Mouse (Mus musculus) megakaryocyte, embryonic 14.5 days (primary cell): ENCODE data around the gene Slc7a8.

Experiments used
- FLI1 ChIP-seq: IDR thresholded peaks from 2 replicates; pipeline ENCODE4 v1.6.1; 2012; ENCODE audit warnings: low read length, inconsistent platforms, mixed read lengths
- GATA1 ChIP-seq: IDR thresholded peaks from 3 replicates; pipeline ENCODE4 v1.6.1; 2012; ENCODE audit warnings: mixed read lengths, low read length, inconsistent platforms, borderline replicate concordance

DNA sequence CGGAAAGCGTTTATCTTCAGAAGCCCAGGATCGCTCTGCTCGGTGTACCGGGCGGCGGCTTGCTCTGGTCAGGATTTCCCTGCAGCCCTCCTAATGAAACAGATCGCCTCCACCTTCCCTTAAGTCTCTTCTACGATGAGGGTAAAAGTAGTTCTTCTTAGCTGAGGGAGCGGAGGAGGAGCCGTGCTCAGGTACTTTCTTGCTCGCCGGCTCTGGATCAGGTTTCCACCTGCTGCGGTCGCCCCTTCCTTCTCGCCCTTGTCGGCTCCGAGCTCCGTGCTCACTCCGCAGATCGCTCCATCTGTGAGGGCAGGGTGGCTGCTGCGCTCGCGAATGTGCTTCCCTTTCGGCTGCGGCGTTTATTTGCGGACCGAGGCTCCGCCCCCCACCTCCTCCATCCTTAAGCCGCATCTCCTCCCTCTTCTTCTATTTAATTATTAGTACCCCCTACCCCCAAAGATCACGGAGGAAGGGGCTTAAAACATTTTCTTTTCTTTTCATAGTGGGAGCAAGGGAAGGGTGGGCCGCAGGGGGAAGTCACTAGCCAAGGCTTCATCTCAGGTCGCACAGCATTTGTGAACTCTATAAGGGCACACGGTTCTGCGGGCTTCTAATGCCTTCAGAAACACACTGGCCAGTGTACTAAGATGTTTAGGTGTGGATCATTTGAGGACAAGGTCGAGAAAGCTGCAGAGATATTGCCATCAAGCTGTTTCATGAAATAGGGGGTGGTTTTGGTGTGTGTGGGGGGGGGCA, at the start of gene Slc7a8:
- no peak for TF ChIP-seq GATA1
- TF ChIP-seq FLI1 = no peak
